Mouse (Mus musculus) thymus, adult 2 months (tissue): ENCODE results near the gene Ryr2. TPM values are rescaled to one million over a fixed set of nuclear protein-coding genes. Genes with fewer than 3 reads are reported as not detected.
"Not testable (repeated sequence)": the region's sequence is repeated elsewhere in the genome, so short reads cannot be mapped to it uniquely, and the experiment has no call there.

Source experiments
- DNase-seq: peaks from one replicate; pipeline ENCODE4 v3.0.0; 2021
- H3K27ac ChIP-seq: fragments of 200-500 bp; 2 replicates; pipeline ENCODE4 v1.5.1; 2012; ENCODE audit warnings: low read length, control low read depth; ENCODE audit not compliant: control insufficient read depth, insufficient read depth
- H3K27me3 ChIP-seq: fragments of 200-500 bp; 2 replicates; pipeline ENCODE4 v1.6.1; 2012; ENCODE audit warnings: mild to moderate bottlenecking, low read length, moderate library complexity, mixed read lengths; ENCODE audit not compliant: control insufficient read depth, insufficient read depth
- H3K36me3 ChIP-seq: fragments of 200-500 bp; 2 replicates; pipeline ENCODE4 v1.6.1; 2012; ENCODE audit warnings: mild to moderate bottlenecking, low read length, moderate library complexity; ENCODE audit not compliant: control insufficient read depth, insufficient read depth
- H3K4me1 ChIP-seq: fragments of 200-500 bp; replicated peaks from 2 replicates; pipeline ENCODE4 v1.6.1; 2012; ENCODE audit warnings: low read length; ENCODE audit not compliant: control insufficient read depth, insufficient read depth
- H3K4me3 ChIP-seq: fragments of 200-500 bp; 2 replicates; pipeline ENCODE4 v1.5.1; 2012; ENCODE audit warnings: mild to moderate bottlenecking, low read length, control low read depth, moderate library complexity; ENCODE audit not compliant: control insufficient read depth, insufficient read depth
- CTCF ChIP-seq: fragments of 200-500 bp; IDR thresholded peaks from 2 replicates; pipeline ENCODE4 v1.5.1; 2012; ENCODE audit warnings: mild to moderate bottlenecking, control low read depth, low read length, moderate library complexity, borderline replicate concordance; ENCODE audit not compliant: control insufficient read depth, poor library complexity, insufficient read depth; ENCODE audit errors: extremely low read depth
- POLR2A ChIP-seq: fragments of 200-500 bp; IDR thresholded peaks from 2 replicates; pipeline ENCODE4 v1.6.1; 2012; ENCODE audit warnings: mild to moderate bottlenecking, low read length, control low read depth, moderate library complexity; ENCODE audit not compliant: control insufficient read depth, poor library complexity, insufficient read depth; ENCODE audit errors: extremely low read depth
- WGBS: fragments of 180-500 bp; shearing (Covaris S2); methylation state at CpG from one replicate; pipeline ENCODE4 v1.1.7; 2018; 5-methylcytosine and 5-hydroxymethylcytosine counted together
- polyA plus RNA-seq: library from polyadenylated mRNA; depleted of rRNA; stranded (reverse); fragments of >200 nt; gene quantifications from 2 replicates; pipeline ENCODE4 v1.2.3, GENCODE M21; 2012

The Ryr2 gene
- polyA plus RNA-seq, 1 experiment, result 3.6 TPM

DNA sequence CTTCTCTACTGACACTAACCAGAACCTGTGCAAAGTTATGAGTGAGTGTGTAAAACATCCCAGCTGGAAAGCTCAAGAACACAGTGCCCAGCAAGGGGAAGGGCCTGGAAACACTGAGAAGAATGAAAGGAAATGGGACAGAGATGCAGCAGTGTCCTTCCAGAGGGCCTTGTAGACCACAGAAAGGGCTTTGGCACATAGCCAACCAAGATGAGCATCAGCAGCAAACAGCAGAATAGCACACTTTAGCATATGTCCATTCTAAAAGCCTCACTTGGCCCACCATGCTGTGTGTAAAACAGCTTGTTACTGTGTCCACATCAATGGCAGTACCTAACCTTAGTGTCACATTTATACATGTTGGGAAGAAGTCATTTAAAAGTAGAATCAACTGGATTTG lies 142.4 kb downstream of the Ryr2 start:
- Histone ChIP-seq H3K27ac (no peak overlapping the region), H3K4me3 (no peak overlapping the region), H3K27me3 (no peaks in the 10 kb centered on the region), H3K4me1 (no peaks in the 10 kb centered on the region), H3K36me3 (no peaks in the 10 kb centered on the region)
- TF ChIP-seq CTCF (no peak), POLR2A (no peak)
- DNase-seq, result no peak

DNA sequence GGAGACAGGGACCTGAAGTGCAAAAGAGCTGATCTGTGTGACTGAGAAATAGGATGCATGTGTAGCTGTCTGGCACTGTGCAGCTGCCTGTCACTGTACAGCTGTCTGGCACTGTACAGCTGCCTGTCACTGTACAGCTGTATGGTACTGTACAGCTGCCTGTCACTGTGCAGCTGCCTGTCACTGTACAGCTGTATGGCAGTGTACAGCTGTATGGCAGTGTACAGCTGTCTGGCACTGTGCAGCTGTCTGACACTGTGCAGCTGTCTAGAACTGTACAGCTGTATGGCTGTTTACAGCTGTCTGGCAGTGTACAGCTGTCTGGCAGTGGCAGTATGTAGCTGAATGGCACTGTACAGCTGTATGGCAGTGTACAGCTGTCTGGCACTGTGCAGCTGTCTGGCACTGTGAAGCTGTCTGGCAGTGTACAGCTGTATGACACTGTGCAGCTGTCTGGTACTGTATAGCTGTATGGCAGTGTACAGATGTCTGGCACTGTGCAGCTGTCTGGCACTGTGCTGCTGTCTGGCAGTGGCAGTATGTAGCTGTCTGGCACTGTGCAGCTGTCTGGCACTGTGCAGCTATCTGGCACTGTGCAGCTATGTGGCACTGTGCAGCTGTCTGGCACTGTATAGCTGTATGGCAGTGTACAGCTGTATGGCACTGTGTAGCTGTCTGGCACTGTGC lies 147.1 kb downstream of the Ryr2 start:
- TF ChIP-seq CTCF, result no peak
- no peak for DNase-seq
- Histone ChIP-seq H3K4me3 (no peak overlapping the region), H3K36me3 (no peaks in the 10 kb centered on the region), H3K27me3 (no peaks in the 10 kb centered on the region), H3K4me1 (no peaks in the 10 kb centered on the region; the same call in 1 of the 2 replicates), H3K27ac (no peak overlapping the region)

DNA sequence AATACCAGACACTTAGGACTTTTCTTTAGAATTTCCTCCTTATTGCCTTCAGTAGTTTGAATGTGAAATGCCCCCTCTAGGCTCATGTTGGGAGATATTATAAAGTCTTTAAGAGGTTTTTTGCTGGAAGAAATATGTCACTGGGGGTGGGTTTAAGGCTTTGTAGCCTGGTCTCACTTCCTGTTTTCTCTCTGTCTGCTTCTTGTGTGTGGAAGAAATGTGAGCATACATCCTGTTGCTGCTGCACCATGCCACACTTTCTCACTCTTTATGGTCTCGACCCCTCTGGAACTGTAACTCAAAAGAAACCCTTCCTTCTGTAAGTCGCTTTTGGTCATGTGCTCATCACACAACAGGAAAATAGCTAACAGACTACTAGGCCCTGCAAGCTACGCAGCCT lies 147.9 kb downstream of the Ryr2 start:
- 57% methylated on average over 3 of the region's 3 CpGs for WGBS
- no peak for TF ChIP-seq POLR2A
- TF ChIP-seq CTCF, result no peak
- Histone ChIP-seq H3K4me3 (no peak overlapping the region), H3K27me3 (no peaks in the 10 kb centered on the region), H3K4me1 (no peaks in the 10 kb centered on the region; the same call in 1 of the 2 replicates), H3K27ac (no peak overlapping the region), H3K36me3 (no peaks in the 10 kb centered on the region)
- no peak for DNase-seq

DNA sequence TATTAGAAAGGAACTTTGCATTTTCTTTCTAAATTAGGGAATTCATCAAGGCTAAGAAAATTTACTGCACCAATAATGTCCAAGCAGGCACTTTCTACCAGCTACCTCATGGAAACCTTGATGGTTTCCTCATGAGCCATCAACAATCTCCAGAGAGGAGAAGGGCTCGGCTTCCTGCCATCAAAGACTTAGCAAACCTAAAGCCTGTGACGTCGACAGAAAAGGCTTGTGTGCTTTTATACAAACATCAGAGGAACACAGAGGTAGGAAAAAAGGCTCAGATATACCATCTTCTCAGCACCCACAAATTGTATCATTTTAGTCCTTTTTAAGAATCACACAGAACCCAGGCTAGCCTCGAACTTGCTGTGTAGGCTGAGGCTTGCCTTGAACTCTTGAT lies 148.5 kb downstream of the Ryr2 start:
- 68% methylated on average over 4 of the region's 4 CpGs for WGBS
- Histone ChIP-seq H3K4me3 (no peak overlapping the region), H3K36me3 (no peaks in the 10 kb centered on the region), H3K27me3 (no peaks in the 10 kb centered on the region), H3K4me1 (no peaks in the 10 kb centered on the region; the same call in 1 of the 2 replicates), H3K27ac (peak overlapping the region; percentile 58; the same call in 1 of the 2 replicates)
- TF ChIP-seq POLR2A (no peak), CTCF (no peak)
- DNase-seq, result no peak

DNA sequence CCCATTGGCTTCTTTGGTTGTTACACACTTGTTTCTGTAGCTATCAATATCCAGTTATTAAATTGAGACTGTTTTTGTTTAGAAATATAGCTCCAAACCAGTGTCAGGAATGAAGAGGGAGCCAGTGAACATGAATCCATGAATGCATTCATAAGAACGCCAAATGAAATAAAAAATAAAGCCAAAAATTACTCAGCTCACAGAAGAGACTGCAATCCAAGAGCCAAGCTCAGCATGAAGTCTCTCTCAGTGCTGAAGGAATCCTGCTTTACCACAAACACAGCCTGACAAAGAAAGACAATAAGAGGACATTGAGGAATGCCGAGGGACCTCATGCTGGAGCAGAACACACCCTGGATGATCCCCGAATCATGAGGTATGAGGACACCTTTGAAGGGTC lies 154.8 kb downstream of the Ryr2 start:
- no peak for TF ChIP-seq POLR2A
- no peaks in the 10 kb centered on the region for H3K4me1 ChIP-seq
- no peaks in the 10 kb centered on the region for H3K27me3 ChIP-seq
- no peak for DNase-seq
- H3K4me3 ChIP-seq, result no peak overlapping the region
- 92% methylated on average over 3 of the region's 3 CpGs for WGBS
- H3K36me3 ChIP-seq, result no peaks in the 10 kb centered on the region
- no peak overlapping the region for H3K27ac ChIP-seq

DNA sequence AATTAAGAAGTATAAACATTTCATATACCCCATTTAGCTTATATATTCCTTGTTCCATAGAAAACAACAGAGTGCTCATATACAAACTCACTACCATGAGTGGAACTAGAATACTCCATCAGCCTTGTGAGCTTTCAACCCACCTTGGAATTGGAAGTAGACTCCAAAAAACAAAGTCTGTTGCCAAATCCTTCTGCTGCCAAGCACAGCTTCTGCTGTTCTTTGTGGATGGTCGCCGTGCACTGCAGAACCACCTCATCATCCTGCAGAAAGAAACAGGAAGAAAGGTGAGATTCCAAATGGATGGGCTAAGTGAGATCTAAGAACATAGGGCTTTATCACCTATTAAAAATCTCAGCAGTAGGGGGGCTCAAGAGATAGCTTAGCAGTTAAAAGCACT lies 161.0 kb downstream of the Ryr2 start:
- H3K4me3 ChIP-seq, result no peak overlapping the region
- no peaks in the 10 kb centered on the region for H3K27me3 ChIP-seq
- no peaks in the 10 kb centered on the region for H3K4me1 ChIP-seq
- H3K27ac ChIP-seq, result no peak overlapping the region
- WGBS, result 97% methylated on average over 2 of the region's 2 CpGs
- TF ChIP-seq POLR2A (no peak), CTCF (no peak)
- no peak for DNase-seq
- H3K36me3 ChIP-seq, result no peaks in the 10 kb centered on the region

DNA sequence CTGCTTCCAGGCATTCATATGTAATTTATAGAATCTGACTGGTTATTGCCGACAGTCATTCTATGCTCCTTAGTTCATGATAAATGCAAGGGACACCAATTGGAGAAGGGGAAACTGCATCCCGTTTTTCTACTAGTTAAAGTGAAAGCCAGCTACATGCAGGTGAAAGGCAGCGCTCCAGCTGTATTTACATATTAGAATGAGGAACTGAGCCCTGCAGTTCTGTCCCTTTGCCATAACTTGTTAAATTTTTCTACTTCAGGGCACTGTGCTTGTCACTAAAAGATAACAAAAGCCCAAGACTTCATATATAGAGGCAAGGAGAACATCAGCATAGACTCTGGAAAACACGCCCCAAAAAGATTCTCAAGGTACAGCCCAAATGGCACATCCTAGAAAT lies 165.0 kb downstream of the Ryr2 start:
- no peak for DNase-seq
- Histone ChIP-seq H3K27me3 (no peaks in the 10 kb centered on the region), H3K36me3 (no peaks in the 10 kb centered on the region), H3K27ac (no peak overlapping the region), H3K4me3 (no peak overlapping the region), H3K4me1 (no peaks in the 10 kb centered on the region)
- WGBS, result 68% methylated on average over 4 of the region's 4 CpGs
- TF ChIP-seq POLR2A, result no peak
- no peak for TF ChIP-seq CTCF

DNA sequence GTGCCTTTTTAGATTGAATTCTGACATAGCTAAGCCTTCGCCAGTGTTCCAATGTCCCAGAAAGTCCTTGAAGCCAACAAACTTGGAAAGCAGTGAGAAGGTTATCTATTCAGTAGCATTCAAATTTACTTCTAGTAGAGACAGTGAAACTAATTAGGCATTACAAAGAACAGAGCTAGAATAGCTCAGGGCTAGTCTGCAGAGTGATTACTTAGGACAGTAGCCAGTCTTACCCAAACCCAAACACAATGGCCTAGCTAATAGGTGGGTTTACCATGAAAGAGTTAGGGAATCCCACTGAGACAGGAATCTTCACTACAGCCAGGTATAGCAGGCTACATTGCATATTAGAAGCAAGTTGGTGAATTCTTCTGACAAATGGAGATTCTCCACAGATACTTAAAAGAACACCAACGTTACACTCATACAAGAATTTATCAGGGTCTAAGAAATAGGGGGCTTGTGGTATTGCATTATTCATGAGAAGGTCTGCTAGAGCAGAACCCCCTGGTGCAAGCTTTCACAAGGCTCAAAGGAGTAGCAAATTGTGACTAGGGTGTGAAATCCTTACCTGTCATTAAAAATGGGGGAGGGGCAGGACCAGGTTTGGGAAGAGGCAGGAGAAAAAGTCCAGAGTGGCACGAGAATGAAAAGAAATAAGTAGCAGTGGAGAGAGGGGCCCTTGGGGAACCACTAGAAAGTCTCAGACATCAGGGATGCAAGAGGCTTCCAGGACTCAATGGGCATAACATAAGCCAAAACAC lies 172.3 kb downstream of the Ryr2 start:
- not testable (repeated sequence) for DNase-seq, H3K27ac ChIP-seq, H3K4me3 ChIP-seq, H3K36me3 ChIP-seq, H3K4me1 ChIP-seq, H3K27me3 ChIP-seq
- 78% methylated on average over 3 of the region's 3 CpGs for WGBS
